Mouse (Mus musculus) cerebellum, adult 2 months (tissue): ENCODE measurements around the gene Ptges3. TPM values are rescaled to one million over a fixed set of nuclear protein-coding genes. Genes with fewer than 3 reads are reported as not detected.
"Not testable (repeated sequence)": the region's sequence is repeated elsewhere in the genome, so short reads cannot be mapped to it uniquely, and the experiment has no call there.

Experiments
- DNase-seq, 2 experiments: peaks; one replicate each; pipeline ENCODE4 v3.0.0; 2021
- H3K27ac ChIP-seq: fragments of 200-500 bp; 2 replicates; pipeline ENCODE4 v1.5.1; 2012; ENCODE audit warnings: low read length, control low read depth, inconsistent platforms; ENCODE audit not compliant: insufficient read depth
- H3K27me3 ChIP-seq: fragments of 200-500 bp; 2 replicates; pipeline ENCODE4 v1.6.1; 2012; ENCODE audit warnings: inconsistent platforms, mild to moderate bottlenecking, low read length, moderate library complexity; ENCODE audit not compliant: control insufficient read depth, insufficient read depth
- H3K4me1 ChIP-seq: fragments of 200-500 bp; 2 replicates; pipeline ENCODE4 v1.6.1; 2011; ENCODE audit warnings: low read length; ENCODE audit not compliant: control insufficient read depth, insufficient read depth
- H3K4me3 ChIP-seq: fragments of 200-500 bp; replicated peaks from 2 replicates; pipeline ENCODE3; 2011; ENCODE audit warnings: mild to moderate bottlenecking, low read depth, low read length, control low read depth; ENCODE audit not compliant: insufficient read depth
- CTCF ChIP-seq: fragments of 200-500 bp; IDR thresholded peaks from 2 replicates; pipeline ENCODE4 v1.5.1; 2011; ENCODE audit warnings: low read depth, mild to moderate bottlenecking, control low read depth, low read length, moderate library complexity, borderline replicate concordance; ENCODE audit not compliant: insufficient read depth
- POLR2A ChIP-seq: fragments of 200-500 bp; IDR thresholded peaks from 2 replicates; pipeline ENCODE4 v1.6.1; 2011; ENCODE audit warnings: low read length, control low read depth, borderline replicate concordance; ENCODE audit not compliant: insufficient read depth
- WGBS: fragments of 180-500 bp; shearing (Covaris S2); methylation state at CpG from one replicate; pipeline ENCODE4 v1.1.7; 2018; 5-methylcytosine and 5-hydroxymethylcytosine counted together
- polyA plus RNA-seq: library from polyadenylated mRNA; depleted of rRNA; stranded (reverse); fragments of >200 nt; gene quantifications from 2 replicates; pipeline ENCODE4 v1.2.3, GENCODE M21; 2012

The Ptges3 gene
- polyA plus RNA-seq, 1 experiment: 75.5 TPM

DNA sequence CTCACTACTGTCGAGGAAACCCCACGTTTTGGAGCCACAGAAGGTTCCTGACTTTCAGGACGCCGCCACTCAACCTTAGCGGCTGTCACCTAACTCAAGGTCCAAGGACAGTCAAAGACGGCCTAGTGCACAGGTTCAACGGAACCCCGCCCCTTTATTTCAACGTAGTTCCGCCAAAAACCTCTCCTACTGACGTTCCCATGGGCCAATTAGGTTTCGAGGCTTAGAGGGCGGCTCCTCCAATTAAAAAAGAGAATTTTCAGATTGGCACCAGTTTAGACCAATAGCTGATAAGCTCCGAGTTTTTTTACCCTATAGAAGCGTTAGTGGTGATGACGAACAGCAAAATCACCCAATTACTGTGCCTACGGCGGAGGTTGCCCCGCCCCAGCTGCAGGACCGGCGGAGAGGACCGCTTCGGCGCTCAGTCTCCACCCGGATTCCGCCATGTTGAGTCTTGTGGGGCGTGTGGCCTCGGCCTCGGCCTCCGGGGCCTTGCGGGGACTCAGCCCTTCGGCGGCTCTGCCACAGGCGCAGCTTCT is 24.2 kb downstream of the Ptges3 start, which contains the start of gene Atp5b:
Gene Atp5b, plus strand, starts transcription at position 394 of the 542 bp plus-strand sequence.
- WGBS: under 1% methylated on average over 34 of the region's 34 CpGs
- Histone ChIP-seq H3K27ac (peak within 1 kb of the TSS; percentile 94), H3K4me3 (peak within 1 kb of the TSS; percentile 93), H3K27me3 (no peaks in the 10 kb centered on the region), H3K4me1 (peaks cover 12% of the 10 kb centered on the region; the same call in 1 of the 2 replicates)
- peak; percentile 99 to 100 for DNase-seq
- TF ChIP-seq CTCF: no peak
- peak; percentile 83 for TF ChIP-seq POLR2A

DNA sequence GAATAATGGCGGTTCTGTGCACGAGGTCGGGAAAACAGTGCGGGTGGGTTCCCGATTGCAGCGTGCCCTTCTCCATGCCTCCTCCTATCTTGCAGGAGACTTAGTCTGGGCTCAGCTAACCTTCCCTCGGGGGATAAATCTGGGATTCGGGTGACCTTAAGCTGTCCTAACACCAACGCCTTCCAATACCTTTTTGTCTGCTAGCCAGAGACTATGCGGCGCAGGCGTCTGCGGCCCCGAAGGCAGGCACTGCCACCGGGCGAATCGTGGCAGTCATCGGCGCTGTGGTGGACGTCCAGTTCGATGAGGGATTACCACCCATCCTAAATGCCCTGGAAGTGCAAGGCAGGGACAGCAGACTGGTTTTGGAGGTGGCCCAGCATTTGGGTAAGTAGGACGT is 24.9 kb downstream of the Ptges3 start:
- Histone ChIP-seq H3K27ac (peak overlapping the region; percentile 90), H3K4me3 (peak overlapping the region; percentile 93), H3K27me3 (no peaks in the 10 kb centered on the region), H3K4me1 (peaks cover 15% of the 10 kb centered on the region; the same call in 1 of the 2 replicates)
- WGBS: 0% methylated on average over 22 of the region's 22 CpGs
- DNase-seq: peak in 1 of 2 experiments; percentile 57
- TF ChIP-seq CTCF (no peak), POLR2A (no peak)

DNA sequence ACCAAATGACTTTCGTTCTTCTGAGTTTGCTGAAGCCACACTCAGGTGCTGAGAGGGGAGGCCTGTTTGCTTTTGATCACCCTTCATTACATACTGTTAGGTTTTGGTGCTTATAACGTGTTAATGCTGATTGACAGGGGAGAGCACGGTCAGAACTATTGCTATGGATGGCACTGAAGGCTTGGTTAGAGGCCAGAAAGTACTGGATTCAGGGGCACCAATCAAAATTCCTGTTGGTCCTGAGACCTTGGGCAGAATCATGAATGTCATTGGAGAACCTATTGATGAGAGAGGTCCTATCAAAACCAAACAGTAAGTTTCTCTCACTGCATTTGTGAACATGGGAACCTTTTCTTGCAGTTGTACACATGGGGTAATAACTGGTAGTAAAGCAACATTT is 25.4 kb downstream of the Ptges3 start:
- Histone ChIP-seq H3K4me3 (peak overlapping the region; percentile 93), H3K27me3 (no peaks in the 10 kb centered on the region), H3K4me1 (peaks cover 15% of the 10 kb centered on the region; the same call in 1 of the 2 replicates), H3K27ac (no peak overlapping the region; the same call in 1 of the 2 replicates)
- 2% methylated on average over 3 of the region's 3 CpGs for WGBS
- no peak for DNase-seq
- TF ChIP-seq CTCF (no peak), POLR2A (no peak)

DNA sequence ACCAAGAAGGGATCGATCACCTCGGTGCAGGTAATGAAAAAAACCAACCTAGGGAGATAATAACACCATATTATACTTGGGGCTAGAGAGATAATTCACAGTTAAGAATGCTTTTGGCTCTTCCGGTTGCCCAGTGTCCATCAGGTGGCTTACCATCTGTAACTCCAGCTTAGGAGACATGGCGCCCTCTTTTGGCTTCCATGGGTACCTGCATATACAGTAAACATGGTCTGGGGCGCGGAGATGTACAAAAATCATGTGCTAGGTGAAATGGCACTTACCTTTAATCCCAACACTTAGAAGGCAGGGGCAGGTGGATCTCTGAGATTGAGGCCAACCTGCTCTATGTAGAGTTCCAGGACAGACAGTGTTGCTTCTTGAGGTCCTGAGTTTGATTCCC is 27.6 kb downstream of the Ptges3 start:
- DNase-seq: peak; percentile 30 to 38
- TF ChIP-seq CTCF: peak; percentile 48; the same call in 1 of the 2 replicates
- TF ChIP-seq POLR2A: no peak
- WGBS: 53% methylated on average over 6 of the region's 6 CpGs

DNA sequence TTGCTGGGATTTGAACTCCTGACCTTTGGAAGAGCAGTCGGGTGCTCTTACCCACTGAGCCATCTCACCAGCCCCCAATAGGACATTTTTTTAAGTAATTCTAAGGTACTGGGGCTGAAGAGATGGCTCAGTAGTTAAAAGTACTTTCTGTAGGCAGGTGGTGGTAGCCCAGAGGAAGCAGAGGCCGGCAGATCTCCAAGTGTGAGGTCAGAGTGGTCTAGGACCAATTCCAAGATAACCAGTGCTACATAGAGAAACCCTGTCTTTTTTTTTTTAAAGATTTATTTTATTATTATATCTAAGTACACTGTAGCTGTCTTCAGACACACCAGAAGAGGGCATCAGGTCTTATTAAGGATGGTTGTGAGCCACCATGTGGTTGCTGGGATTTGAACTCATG is 28.5 kb downstream of the Ptges3 start:
- not testable (repeated sequence) for H3K27me3 ChIP-seq, H3K27ac ChIP-seq, H3K4me3 ChIP-seq
- whole genome bisulfite sequencing: 41% methylated on average over 2 of the region's 2 CpGs
- DNase-seq: peak; percentile 54 to 64
- peaks cover 13% of the 10 kb centered on the region; the same call in 1 of the 2 replicates for H3K4me1 ChIP-seq

More for the DNA sequence above, 27.6 kb downstream of the Ptges3 start:
- Histone ChIP-seq H3K4me3 (no peak overlapping the region), H3K27me3 (no peaks in the 10 kb centered on the region), H3K27ac (no peak overlapping the region), H3K4me1 (peaks cover 15% of the 10 kb centered on the region; the same call in 1 of the 2 replicates)

DNA sequence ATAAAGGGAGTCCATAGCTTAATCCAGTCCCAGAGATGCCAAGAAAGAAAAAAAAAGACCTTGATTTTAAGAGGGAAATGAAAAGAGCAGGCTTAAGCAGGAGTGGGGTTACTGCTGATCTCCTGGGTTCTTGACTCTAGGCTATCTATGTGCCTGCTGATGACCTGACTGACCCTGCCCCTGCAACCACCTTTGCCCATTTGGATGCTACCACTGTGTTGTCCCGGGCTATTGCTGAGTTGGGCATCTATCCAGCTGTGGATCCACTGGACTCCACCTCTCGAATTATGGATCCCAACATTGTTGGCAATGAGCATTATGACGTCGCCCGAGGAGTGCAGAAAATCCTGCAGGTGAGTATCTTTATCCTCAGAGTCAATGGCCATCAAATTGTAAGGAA is 29.4 kb downstream of the Ptges3 start:
- WGBS: 54% methylated on average over 5 of the region's 5 CpGs
- no peak for DNase-seq
- H3K27me3 ChIP-seq: no peaks in the 10 kb centered on the region
- TF ChIP-seq CTCF (no peak), POLR2A (no peak)
- H3K4me3 ChIP-seq: no peak overlapping the region
- H3K4me1 ChIP-seq: peaks cover 13% of the 10 kb centered on the region; the same call in 1 of the 2 replicates
- no peak overlapping the region for H3K27ac ChIP-seq

DNA sequence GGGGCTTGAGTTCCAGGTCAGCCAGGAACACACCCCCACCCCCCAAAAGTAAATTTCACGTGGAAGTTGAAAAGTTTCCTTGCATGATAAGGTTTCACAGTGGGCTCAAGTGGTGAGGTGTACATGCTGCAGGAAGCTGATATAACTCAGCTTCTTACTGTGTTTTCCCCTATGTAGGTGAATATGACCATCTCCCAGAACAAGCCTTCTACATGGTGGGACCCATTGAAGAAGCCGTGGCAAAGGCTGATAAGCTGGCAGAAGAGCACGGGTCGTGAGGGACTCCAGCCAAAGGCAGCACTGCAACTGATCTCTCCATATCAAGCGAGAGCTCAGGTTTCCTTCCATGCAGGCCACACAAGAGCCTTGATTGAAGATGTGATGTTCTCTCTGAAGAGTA is 31.1 kb downstream of the Ptges3 start:
- no peak for DNase-seq
- H3K4me1 ChIP-seq: peaks cover 18% of the 10 kb centered on the region
- TF ChIP-seq CTCF (no peak), POLR2A (no peak)
- WGBS: 36% methylated on average over 5 of the region's 5 CpGs
- H3K27me3 ChIP-seq: no peaks in the 10 kb centered on the region
- H3K27ac ChIP-seq: no peak overlapping the region
- H3K4me3 ChIP-seq: no peak overlapping the region
